Mouse (Mus musculus) olfactory bulb, adult 2 months (tissue): ENCODE measurements at regions not wholly inside any gene's neighbourhood (a gene's known extent, or its start where the extent isn't known, plus 50 kb on each side); places are given as distances from the start of the nearest gene placed in this dataset.

Source experiments
- H3K27ac ChIP-seq: fragments of 200-500 bp; 2 replicates; pipeline ENCODE4 v1.5.1; 2012; ENCODE audit warnings: low read depth, low read length; ENCODE audit not compliant: insufficient read depth
- H3K4me1 ChIP-seq: fragments of 200-500 bp; 2 replicates; pipeline ENCODE4 v1.6.1; 2012; ENCODE audit warnings: low read length; ENCODE audit not compliant: control insufficient read depth, insufficient read depth
- H3K4me3 ChIP-seq: fragments of 200-500 bp; 2 replicates; pipeline ENCODE4 v1.5.1; 2012; ENCODE audit warnings: mild to moderate bottlenecking, low read depth, low read length, moderate library complexity; ENCODE audit not compliant: insufficient read depth
- CTCF ChIP-seq: fragments of 200-500 bp; IDR thresholded peaks from 2 replicates; pipeline ENCODE4 v1.5.1; 2012; ENCODE audit warnings: low read depth, mild to moderate bottlenecking, low read length, moderate library complexity; ENCODE audit not compliant: insufficient read depth
- POLR2A ChIP-seq: fragments of 200-500 bp; IDR thresholded peaks from 2 replicates; pipeline ENCODE4 v1.6.1; 2012; ENCODE audit warnings: mild to moderate bottlenecking, low read depth, low read length, moderate library complexity; ENCODE audit not compliant: insufficient read depth
- WGBS: fragments of 180-500 bp; shearing (Covaris S2); methylation state at CpG from one replicate; pipeline ENCODE4 v1.1.7; 2018; 5-methylcytosine and 5-hydroxymethylcytosine counted together

- H3K4me1 ChIP-seq, result no peaks in the 10 kb centered on the region
- H3K27ac ChIP-seq, result no peak overlapping the region
- no peak for TF ChIP-seq POLR2A
- no peak for TF ChIP-seq CTCF
- H3K4me3 ChIP-seq, result no peak overlapping the region
- WGBS, result 83% methylated on average over 1 of the region's 1 CpGs
These were observed 269.8 kb downstream of the Etv1 start for GRCm38 (mm10) chr12:39048958-39049357.

- no peaks in the 10 kb centered on the region for H3K4me1 ChIP-seq
- TF ChIP-seq POLR2A (no peak), CTCF (no peak)
- 91% methylated on average over 4 of the region's 4 CpGs for WGBS
- no peak overlapping the region for H3K27ac ChIP-seq
- no peak overlapping the region for H3K4me3 ChIP-seq
These were observed 291.3 kb downstream of the Etv1 start for GRCm38 (mm10) chr12:39070331-39071045.

GRCm38 (mm10) chr12:39073289-39074022 is 294.3 kb downstream of the Etv1 start:
- 80% methylated on average over 15 of the region's 15 CpGs for WGBS
- no peak overlapping the region for H3K27ac ChIP-seq

DNA sequence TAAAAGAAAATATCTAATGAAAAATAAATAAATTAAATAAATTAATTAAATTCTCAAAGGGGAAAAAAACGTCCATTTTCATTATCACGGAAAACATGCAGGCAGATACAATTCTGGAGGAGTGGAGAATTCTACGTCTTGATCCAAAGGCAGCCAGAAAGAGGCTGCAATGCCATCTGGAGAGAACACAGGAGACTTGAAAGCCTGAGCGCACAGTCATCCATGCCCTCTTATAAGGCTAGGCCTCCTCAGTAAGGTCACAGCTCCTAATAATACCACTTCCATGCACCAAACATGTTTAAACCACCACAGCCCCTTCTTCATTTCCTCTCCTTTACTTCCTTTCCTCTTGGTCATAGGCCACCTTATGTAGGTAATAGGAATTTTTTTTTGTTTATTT is 307.1 kb downstream of the Etv1 start:
- 94% methylated on average over 4 of the region's 4 CpGs for WGBS
- Histone ChIP-seq H3K4me3 (no peak overlapping the region), H3K27ac (no peak overlapping the region), H3K4me1 (no peaks in the 10 kb centered on the region)
- TF ChIP-seq CTCF (no peak), POLR2A (no peak)

More at GRCm38 (mm10) chr12:39073289-39074022, 294.3 kb downstream of the Etv1 start:
- TF ChIP-seq CTCF (no peak), POLR2A (no peak)
- H3K4me3 ChIP-seq, result no peak overlapping the region
- no peaks in the 10 kb centered on the region for H3K4me1 ChIP-seq

- H3K27ac ChIP-seq, result no peak overlapping the region
- WGBS, result 40% methylated on average over 5 of the region's 5 CpGs
- H3K4me1 ChIP-seq, result no peaks in the 10 kb centered on the region
- H3K4me3 ChIP-seq, result no peak overlapping the region
- no peak for TF ChIP-seq POLR2A
- TF ChIP-seq CTCF, result no peak
These were observed 315.6 kb downstream of the Etv1 start for GRCm38 (mm10) chr12:39094638-39095230.

DNA sequence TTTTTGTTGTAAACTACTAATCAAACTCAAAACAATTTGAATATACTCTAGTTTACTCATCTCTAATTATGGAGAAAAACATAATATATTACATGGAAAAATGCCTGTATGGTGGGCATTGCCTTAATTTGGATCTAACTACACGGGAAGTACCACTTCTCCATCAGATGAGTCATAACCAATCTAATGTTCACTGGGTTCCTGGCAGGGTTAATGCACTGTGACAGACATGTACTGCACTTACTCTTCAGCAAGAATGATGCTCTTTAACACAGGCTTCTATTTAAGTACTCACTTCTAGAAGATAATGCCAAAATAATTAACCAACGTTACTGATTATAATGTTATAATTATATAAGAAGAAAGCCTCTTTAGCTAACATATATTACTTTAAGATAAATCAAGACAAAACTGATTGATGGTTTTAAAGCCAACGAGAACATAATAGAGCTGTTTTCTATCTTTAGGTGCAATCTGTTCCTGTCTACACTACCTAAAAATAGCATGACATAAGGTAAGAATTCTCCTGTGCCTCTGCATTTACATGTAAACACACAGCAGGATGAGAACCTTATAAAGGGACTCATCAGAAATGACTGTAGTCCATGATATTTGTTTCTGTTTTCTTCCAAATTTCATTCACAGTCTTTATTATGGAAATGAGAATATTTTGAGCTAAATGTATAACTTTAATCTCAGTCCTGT is 344.4 kb downstream of the Etv1 start:
- WGBS, result 57% methylated on average over 3 of the region's 3 CpGs
- H3K4me1 ChIP-seq, result no peaks in the 10 kb centered on the region
- no peak for TF ChIP-seq POLR2A
- no peak for TF ChIP-seq CTCF
- no peak overlapping the region for H3K27ac ChIP-seq
- H3K4me3 ChIP-seq, result no peak overlapping the region

DNA sequence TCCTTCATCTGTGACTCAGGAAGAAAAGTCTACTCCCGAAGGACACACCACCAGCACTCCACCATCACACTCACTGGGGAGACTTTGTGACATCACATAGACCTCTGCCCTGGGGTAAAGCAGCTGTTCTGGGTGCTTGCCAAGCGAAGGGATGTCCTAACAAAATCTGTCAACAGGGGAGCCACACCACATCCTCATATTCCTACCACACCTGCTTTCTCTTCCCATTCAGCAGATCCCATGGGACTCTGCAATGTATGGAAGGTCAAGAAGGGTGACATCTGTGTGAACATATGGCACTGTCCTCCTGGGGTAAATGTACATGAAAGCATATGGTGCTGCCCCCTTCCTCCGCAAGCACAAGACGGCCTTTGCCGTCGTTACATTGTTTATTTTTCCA is 375.5 kb downstream of the Etv1 start:
- 81% methylated on average over 6 of the region's 6 CpGs for WGBS
- Histone ChIP-seq H3K27ac (no peak overlapping the region), H3K4me3 (no peak overlapping the region), H3K4me1 (no peaks in the 10 kb centered on the region)
- TF ChIP-seq CTCF (no peak), POLR2A (no peak)

GRCm38 (mm10) chr12:39176958-39177357 is 397.8 kb downstream of the Etv1 start:
- H3K4me3 ChIP-seq, result no peak overlapping the region
- TF ChIP-seq POLR2A (no peak), CTCF (no peak)
- 85% methylated on average over 4 of the region's 4 CpGs for whole genome bisulfite sequencing
- H3K4me1 ChIP-seq, result no peaks in the 10 kb centered on the region
- no peak overlapping the region for H3K27ac ChIP-seq
